Mouse (Mus musculus): ENCODE measurements around the gene Acadm.
A peak's percentile ranks its signal among the peaks of the same experiment; 100 is the strongest.

The Acadm gene

GRCm38 (mm10) chr3:153943003-153943640 is 1.3 kb downstream of the Acadm start:
- peak; percentile 40 for DNase-seq (ENCODE audit: extremely low read depth, insufficient read length, low spot score)

DNA sequence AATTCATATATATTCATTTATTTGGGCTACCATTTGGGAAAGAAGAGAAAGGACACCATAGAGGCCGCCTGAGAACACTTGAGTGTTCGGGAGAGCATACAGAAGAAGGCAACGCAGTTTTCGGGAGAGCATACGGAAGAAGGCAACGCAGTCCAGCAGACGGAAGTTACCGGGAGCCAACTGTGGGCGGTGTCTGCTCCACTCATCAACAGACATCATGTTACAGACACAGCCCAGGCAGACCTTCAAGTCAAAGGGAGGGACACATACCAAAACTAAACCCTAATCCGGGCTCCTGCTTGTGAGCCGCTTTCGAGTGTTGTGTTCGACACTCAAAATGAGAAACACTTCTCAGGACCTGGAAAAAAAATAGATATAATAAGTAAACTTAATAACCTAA is 2.8 kb downstream of the Acadm start:
- DNase-seq (ENCODE audit: extremely low read depth, insufficient read length, low spot score) = no peak

- no peak for DNase-seq (ENCODE audit: extremely low read depth, insufficient read length, low spot score)
These were observed 3.9 kb downstream of the Acadm start for GRCm38 (mm10) chr3:153940486-153940885.

GRCm38 (mm10) chr3:153940021-153940420 is 4.4 kb downstream of the Acadm start:
- no peak for DNase-seq (ENCODE audit: extremely low read depth, insufficient read length, low spot score)

- no peak for DNase-seq (ENCODE audit: extremely low read depth, insufficient read length, low spot score)
These were observed 7.2 kb downstream of the Acadm start for GRCm38 (mm10) chr3:153937116-153937810.

DNA sequence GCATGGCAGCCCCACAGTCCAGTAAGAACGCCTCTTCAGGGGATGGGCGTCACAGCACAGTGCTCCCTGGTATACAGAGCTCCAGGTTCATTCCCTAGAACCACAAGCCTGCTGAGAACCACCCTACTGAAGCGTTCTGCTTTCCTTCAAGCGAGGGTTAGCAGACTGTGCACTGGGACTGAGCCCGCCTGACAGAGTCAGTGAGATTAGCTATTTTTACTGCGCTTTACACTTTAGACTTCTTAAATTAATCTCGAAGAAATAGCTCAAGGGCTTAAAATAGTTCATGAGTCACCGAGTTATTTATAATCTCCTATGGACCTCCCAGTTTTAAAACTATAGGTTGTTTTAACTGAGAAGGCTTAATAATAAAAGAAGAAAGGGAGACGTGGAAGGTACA is 8.6 kb downstream of the Acadm start:
- no peak for DNase-seq (ENCODE audit: extremely low read depth, insufficient read length, low spot score)

- no peak for DNase-seq (ENCODE audit: extremely low read depth, insufficient read length, low spot score)
These were observed 12.0 kb downstream of the Acadm start for GRCm38 (mm10) chr3:153932461-153932860.

DNA sequence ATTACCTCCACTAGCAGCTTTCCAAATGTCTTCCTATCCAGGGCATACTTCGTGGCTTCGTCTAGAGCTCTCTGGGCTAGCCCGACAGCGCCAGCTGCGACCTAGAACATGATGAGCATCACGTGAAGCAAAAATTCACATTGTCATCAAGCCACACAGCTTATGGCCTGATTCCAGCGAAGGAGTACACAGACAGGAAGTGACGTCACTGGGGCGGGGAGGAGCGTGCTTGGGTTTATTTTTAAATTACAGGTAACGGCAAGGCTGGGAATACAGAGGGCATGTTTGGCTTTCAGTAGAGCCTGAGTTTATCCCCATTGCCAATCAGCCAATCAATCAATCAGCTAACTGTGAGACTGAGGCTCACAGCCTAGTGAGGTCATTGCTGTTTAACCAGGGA is 14.9 kb downstream of the Acadm start:
- DNase-seq (ENCODE audit: extremely low read depth, insufficient read length, low spot score) = no peak

GRCm38 (mm10) chr3:153926333-153926732 is 18.1 kb downstream of the Acadm start:
- DNase-seq (ENCODE audit: extremely low read depth, insufficient read length, low spot score) = no peak

DNA sequence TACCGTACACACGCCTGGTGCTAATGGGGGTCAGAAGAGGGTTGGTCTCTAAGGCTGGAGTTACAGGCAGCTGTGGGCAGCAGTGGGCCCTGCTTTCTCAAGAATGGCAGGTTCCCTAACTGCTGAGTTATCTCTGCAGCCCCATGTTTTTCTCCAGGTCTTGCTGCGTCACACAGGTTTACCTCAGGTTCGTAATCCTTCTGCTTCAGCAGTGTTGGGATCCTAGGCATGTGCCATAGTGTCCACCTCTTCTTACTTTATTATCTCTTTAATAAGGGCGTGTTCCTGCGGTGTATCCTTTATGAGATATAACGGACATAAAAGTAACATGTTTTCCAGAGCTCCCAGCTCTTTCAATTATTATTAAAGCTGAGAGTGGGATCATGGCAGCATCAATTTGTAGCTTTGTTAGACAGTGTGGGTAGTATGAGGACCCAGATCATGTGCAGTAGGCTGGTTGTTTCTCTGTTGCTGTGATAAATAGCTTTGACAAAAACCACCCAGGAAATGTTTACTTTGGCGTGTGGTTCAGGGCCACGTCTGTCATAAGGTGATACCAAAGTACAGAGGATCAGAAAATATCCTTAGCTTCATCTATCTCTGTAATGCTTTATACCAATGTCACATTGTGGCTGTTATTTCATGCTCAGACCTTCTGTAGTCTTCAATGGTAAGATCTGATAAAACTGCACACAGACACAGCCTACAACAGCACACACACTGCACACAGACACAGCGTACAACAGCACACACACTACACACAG is 23.1 kb downstream of the Acadm start:
- DNase-seq (ENCODE audit: extremely low read depth, insufficient read length, low spot score) = no peak

GRCm38 (mm10) chr3:153917200-153917599 is 27.2 kb downstream of the Acadm start:
- DNase-seq (ENCODE audit: extremely low read depth, insufficient read length, low spot score) = no peak

- no peak for DNase-seq (ENCODE audit: extremely low read depth, insufficient read length, low spot score)
These were observed 30.8 kb downstream of the Acadm start for GRCm38 (mm10) chr3:153913510-153914243.

GRCm38 (mm10) chr3:153912546-153913509 is 31.6 kb downstream of the Acadm start, which contains the start of gene Rabggtb:
Rabggtb (minus strand) TSS chr3:153913009.
- DNase-seq (ENCODE audit: extremely low read depth, insufficient read length, low spot score) = peak; percentile 97

GRCm38 (mm10) chr3:153911882-153912440 is 32.5 kb downstream of the Acadm start:
- DNase-seq (ENCODE audit: extremely low read depth, insufficient read length, low spot score) = no peak

- peak; percentile 32 for DNase-seq (ENCODE audit: extremely low read depth, insufficient read length, low spot score)
These were observed 33.1 kb downstream of the Acadm start for GRCm38 (mm10) chr3:153911197-153911881.

DNA sequence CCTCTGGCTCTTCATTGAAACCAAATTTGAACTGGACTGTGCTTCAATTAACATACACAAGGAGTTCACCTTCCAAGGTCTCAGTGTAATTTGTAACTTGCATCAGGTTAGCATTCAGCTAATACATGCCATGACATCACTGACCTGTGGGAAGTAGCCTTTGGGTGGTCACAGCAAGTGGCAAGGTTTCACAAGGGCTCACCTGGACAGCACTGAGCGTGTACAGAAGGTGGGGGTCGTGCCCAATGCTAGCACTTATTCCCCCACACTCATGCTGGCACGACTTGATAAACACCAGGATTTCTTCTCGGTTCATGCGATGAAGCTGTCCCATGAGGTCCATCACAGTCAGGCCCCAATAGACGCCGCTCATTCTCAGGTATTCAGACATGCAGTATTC is 33.9 kb downstream of the Acadm start:
- no peak for DNase-seq (ENCODE audit: extremely low read depth, insufficient read length, low spot score)

GRCm38 (mm10) chr3:153908919-153909318 is 35.5 kb downstream of the Acadm start:
- no peak for DNase-seq (ENCODE audit: extremely low read depth, insufficient read length, low spot score)

GRCm38 (mm10) chr3:153906136-153906871 is 38.1 kb downstream of the Acadm start, which contains the start of gene Msh4:
Msh4 (minus strand) TSS chr3:153906138.
- DNase-seq (ENCODE audit: extremely low read depth, insufficient read length, low spot score) = no peak
